Mouse (Mus musculus) midbrain, embryonic 16.5 days (tissue): ENCODE data around the gene Agap2. TPM values are rescaled to one million over a fixed set of nuclear protein-coding genes. Genes with fewer than 3 reads are reported as not detected.

Experiments used
- ATAC-seq: fragments of 200-750 bp; cut with Nextera tagmentation; 2 replicates; pipeline ENCODE4 v1.8.0; 2017; ENCODE audit warnings: moderate TSS enrichment
- H3K27ac ChIP-seq: fragments of 300-500 bp; sonication (generic); 2 replicates; pipeline ENCODE4 v1.5.1; 2014; ENCODE audit warnings: mild to moderate bottlenecking, low read length, mixed read lengths
- H3K27me3 ChIP-seq: fragments of 300-500 bp; sonication (generic); 2 replicates; pipeline ENCODE4 v1.6.1; 2014; ENCODE audit warnings: low read depth, low read length, mixed read lengths; ENCODE audit not compliant: control insufficient read depth, insufficient read depth
- H3K36me3 ChIP-seq: fragments of 300-500 bp; sonication (generic); 2 replicates; pipeline ENCODE4 v1.6.1; 2014; ENCODE audit warnings: mild to moderate bottlenecking, low read length, moderate library complexity, mixed read lengths; ENCODE audit not compliant: control insufficient read depth, insufficient read depth
- H3K4me1 ChIP-seq: fragments of 300-500 bp; sonication (generic); 2 replicates; pipeline ENCODE4 v1.6.1; 2014; ENCODE audit warnings: mild to moderate bottlenecking, low read length, mixed read lengths; ENCODE audit not compliant: control insufficient read depth, insufficient read depth
- H3K4me2 ChIP-seq: fragments of 300-500 bp; sonication (generic); 2 replicates; pipeline ENCODE4 v1.6.1; 2014; ENCODE audit warnings: mild to moderate bottlenecking, low read length, mixed read lengths
- H3K4me3 ChIP-seq: fragments of 300-500 bp; sonication (generic); 2 replicates; pipeline ENCODE4 v1.5.1; 2014; ENCODE audit warnings: low read depth, mild to moderate bottlenecking, low read length, moderate library complexity, mixed read lengths
- H3K9ac ChIP-seq: fragments of 300-500 bp; sonication (generic); 2 replicates; pipeline ENCODE4 v1.6.1; 2014; ENCODE audit warnings: low read depth, low read length, mixed read lengths
- H3K9me3 ChIP-seq: fragments of 300-500 bp; sonication (generic); replicated peaks from 2 replicates; pipeline ENCODE4 v1.6.1; 2014; ENCODE audit warnings: mild to moderate bottlenecking, low read length, mixed read lengths; ENCODE audit not compliant: control insufficient read depth, poor library complexity, severe bottlenecking
- WGBS: fragments of 180-500 bp; shearing (Covaris S2); extraction: QIAGEN DNeasy Blood & Tissue Kit; methylation state at CpG from one replicate; pipeline ENCODE4 v1.1.7; 2014; 5-methylcytosine and 5-hydroxymethylcytosine counted together
- polyA plus RNA-seq: library from polyadenylated mRNA; unstranded; fragments of >200 nt; fragmentation: Nextera tagmentation; extraction: Ambion mirVana; gene quantifications from 2 replicates; pipeline ENCODE4 v1.2.1, GENCODE M21; 2015

The Agap2 gene
- polyA plus RNA-seq, 1 experiment from 2014 or later, result 5.1 TPM

DNA sequence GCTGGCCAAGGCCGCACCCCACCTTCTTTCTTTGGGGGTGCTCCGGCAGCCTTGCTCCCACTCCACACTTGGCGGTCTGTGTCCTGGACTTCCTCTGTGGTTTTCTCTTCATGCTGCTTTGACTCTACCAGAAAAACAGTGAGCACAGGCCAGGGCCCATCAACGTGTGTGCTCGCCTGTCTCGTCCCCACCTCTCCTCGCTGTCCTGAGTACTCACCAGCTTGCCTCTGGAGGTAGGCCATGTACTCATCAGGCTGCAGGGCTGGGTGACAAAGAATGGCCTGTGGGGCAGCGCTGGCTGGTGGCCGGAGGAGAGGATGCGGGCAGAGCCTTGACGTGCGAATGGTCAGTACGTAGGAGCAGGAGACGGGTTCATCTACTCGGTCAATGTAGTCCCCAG lies 24.8 kb downstream of the Agap2 start:
- Histone ChIP-seq H3K4me3 (no peak overlapping the region), H3K27me3 (no peaks in the 10 kb centered on the region), H3K27ac (no peak overlapping the region), H3K4me1 (peaks cover 2% of the 10 kb centered on the region; the same call in 1 of the 2 replicates), H3K36me3 (peaks cover 34% of the 10 kb centered on the region), H3K9ac (no peak overlapping the region), H3K4me2 (no peak overlapping the region), H3K9me3 (no peaks in the 10 kb centered on the region)
- 94% methylated on average over 14 of the region's 15 CpGs for WGBS
- ATAC-seq, result no peak

- H3K36me3 ChIP-seq, result peaks cover 34% of the 10 kb centered on the region
- no peaks in the 10 kb centered on the region for H3K27me3 ChIP-seq
- H3K4me1 ChIP-seq, result no peaks in the 10 kb centered on the region
- no peak overlapping the region for H3K9ac ChIP-seq
- no peak overlapping the region for H3K27ac ChIP-seq
- WGBS, result 93% methylated on average over 8 of the region's 8 CpGs
- no peak overlapping the region for H3K4me2 ChIP-seq
- no peak overlapping the region for H3K4me3 ChIP-seq
- ATAC-seq, result no peak
- H3K9me3 ChIP-seq, result no peaks in the 10 kb centered on the region
Observed at GRCm38 (mm10) chr10:127100414-127100813, 25.3 kb downstream of the Agap2 start.

GRCm38 (mm10) chr10:127101151-127101550 lies 26.1 kb downstream of the Agap2 start:
- Histone ChIP-seq H3K9me3 (no peaks in the 10 kb centered on the region), H3K36me3 (peaks cover 28% of the 10 kb centered on the region), H3K4me1 (no peaks in the 10 kb centered on the region), H3K4me3 (no peak overlapping the region), H3K9ac (no peak overlapping the region), H3K27ac (no peak overlapping the region), H3K27me3 (no peaks in the 10 kb centered on the region), H3K4me2 (no peak overlapping the region)
- WGBS, result 86% methylated on average over 6 of the region's 6 CpGs
- ATAC-seq, result no peak

GRCm38 (mm10) chr10:127103631-127104030 lies 28.5 kb downstream of the Agap2 start:
- Histone ChIP-seq H3K4me3 (no peak overlapping the region), H3K27ac (no peak overlapping the region), H3K4me2 (no peak overlapping the region), H3K9me3 (no peaks in the 10 kb centered on the region), H3K27me3 (no peaks in the 10 kb centered on the region), H3K9ac (no peak overlapping the region), H3K36me3 (peaks cover 19% of the 10 kb centered on the region), H3K4me1 (no peaks in the 10 kb centered on the region)
- 94% methylated on average over 7 of the region's 7 CpGs for WGBS
- no peak for ATAC-seq

DNA sequence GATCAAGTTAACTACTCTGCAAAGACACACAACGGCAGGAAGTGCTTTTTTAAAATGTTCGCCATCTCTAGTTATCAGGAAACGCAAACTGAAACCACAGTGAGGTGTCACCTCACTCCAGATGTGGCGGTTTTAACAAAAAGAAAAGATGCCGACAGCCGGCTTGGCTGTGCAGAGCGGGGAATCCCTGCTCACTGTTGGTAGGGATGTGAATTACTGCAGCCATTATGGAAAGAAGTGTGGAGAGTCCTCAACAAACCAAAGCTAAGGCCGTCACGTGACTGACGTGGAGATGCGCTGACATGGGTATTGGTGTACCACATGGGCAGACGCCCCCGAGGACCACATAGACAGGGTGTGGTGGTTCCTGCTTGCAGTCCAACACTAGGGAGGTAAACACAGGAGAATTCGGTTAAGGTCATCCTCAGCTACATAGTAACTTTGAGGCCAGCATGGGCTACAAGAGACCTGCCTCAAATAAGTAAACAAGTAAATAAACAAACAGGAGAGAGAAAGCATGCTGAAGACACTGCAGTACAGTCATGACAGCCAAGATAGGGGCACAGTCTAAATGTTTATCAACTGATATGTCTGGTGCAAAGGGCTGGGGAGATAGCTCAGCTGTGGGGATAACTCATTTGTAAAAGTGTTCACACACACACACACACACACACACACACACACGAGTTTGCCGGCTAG lies 32.6 kb downstream of the Agap2 start:
- no peaks in the 10 kb centered on the region for H3K9me3 ChIP-seq
- no peak overlapping the region for H3K9ac ChIP-seq
- peaks cover 8% of the 10 kb centered on the region; the same call in 1 of the 2 replicates for H3K36me3 ChIP-seq
- no peaks in the 10 kb centered on the region for H3K4me1 ChIP-seq
- H3K4me2 ChIP-seq, result no peak overlapping the region
- no peak for ATAC-seq
- no peak overlapping the region for H3K27ac ChIP-seq
- 93% methylated on average over 16 of the region's 16 CpGs for WGBS
- H3K4me3 ChIP-seq, result no peak overlapping the region
- no peaks in the 10 kb centered on the region for H3K27me3 ChIP-seq

DNA sequence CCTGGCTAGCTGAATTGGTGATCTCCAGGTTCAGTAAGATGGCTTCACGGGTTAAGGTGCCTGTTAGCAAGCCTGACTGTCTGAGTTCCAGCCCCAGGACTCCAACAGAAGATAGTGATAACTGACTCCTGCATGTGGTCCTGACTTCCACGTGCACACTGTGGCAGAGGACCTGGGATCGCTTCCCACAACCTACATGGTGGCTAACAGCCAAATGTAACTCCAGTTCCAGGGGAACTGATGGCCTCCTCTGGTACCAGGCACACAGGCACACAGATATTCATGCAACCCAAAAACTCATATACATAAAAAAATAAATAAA lies 33.1 kb downstream of the Agap2 start:
- Histone ChIP-seq H3K9me3 (no peaks in the 10 kb centered on the region), H3K27ac (no peak overlapping the region), H3K4me2 (no peak overlapping the region), H3K4me1 (no peaks in the 10 kb centered on the region), H3K27me3 (no peaks in the 10 kb centered on the region), H3K4me3 (no peak overlapping the region), H3K36me3 (peaks cover 11% of the 10 kb centered on the region; the same call in 1 of the 2 replicates), H3K9ac (no peak overlapping the region)
- WGBS, result 71% methylated on average over 3 of the region's 3 CpGs
- no peak for ATAC-seq

DNA sequence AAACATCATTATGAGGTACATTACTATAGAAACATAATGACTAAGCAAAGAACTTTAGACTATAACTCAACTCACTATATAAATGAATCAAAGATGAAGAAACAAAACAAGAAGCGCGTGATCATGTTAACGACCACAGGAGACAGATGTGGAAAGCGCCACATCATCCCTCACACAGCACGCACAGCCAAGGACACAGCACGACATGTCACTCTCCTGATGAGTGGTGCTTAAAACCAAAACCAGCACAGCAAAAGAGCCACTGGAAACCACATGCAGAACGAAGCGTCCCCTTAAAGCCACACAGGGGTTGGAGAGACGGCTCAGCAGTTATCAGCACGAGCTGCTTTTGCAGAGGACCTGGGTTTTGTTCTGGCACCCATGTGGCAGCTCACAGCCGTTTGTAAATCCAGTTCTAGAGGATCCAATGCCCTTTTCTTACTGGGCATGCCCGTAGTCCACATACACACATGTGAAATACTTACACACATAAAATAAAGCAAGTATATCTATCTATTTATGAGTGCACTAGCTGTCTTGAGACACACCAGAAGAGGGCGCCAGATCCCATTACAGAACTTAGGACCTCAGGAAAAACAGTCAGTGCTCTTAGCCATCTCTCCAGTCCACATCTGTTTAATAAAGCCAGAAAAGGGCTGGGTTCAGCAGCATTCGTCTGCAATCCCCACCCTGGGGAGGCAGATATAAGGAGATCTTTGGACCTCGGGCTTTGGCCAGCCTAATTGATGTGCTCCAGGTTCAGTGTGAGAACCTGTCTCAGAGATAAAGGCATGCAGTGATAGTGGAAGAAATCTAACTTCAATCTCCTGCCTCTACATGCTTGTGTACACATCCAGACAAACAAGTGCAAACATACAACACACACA lies 36.2 kb downstream of the Agap2 start:
- ATAC-seq, result no peak
- H3K36me3 ChIP-seq, result peaks cover 18% of the 10 kb centered on the region

DNA sequence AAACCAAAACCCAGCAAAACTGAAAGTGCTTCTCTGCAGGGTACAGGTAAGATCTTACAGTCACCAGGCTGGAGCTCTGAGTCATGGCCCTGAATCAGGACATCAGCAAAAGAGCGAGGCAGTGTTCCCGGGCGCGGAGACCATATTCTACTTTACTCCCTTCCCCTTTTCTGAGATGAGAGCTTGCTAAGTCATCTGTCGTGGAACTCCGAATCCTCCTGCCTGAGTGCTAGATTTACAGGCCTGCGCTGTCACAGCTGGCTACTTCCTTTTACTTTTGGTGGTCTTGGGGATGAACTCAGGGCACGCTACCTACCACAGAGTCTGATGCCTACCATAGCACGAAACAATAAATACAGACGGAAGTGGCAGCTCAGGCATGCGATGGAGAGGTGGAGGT lies 39.3 kb downstream of the Agap2 start:
- Histone ChIP-seq H3K4me2 (no peak overlapping the region), H3K4me1 (no peaks in the 10 kb centered on the region), H3K9ac (no peak overlapping the region), H3K36me3 (peaks cover 28% of the 10 kb centered on the region), H3K9me3 (no peaks in the 10 kb centered on the region), H3K4me3 (no peak overlapping the region), H3K27ac (no peak overlapping the region), H3K27me3 (no peaks in the 10 kb centered on the region)
- no peak for ATAC-seq
- WGBS, result 95% methylated on average over 11 of the region's 11 CpGs

More for the DNA sequence above, 36.2 kb downstream of the Agap2 start:
- H3K27ac ChIP-seq, result no peak overlapping the region
- no peaks in the 10 kb centered on the region for H3K4me1 ChIP-seq
- no peak overlapping the region for H3K9ac ChIP-seq
- 90% methylated on average over 15 of the region's 15 CpGs for WGBS
- no peak overlapping the region for H3K4me3 ChIP-seq
- H3K4me2 ChIP-seq, result no peak overlapping the region
- no peaks in the 10 kb centered on the region for H3K9me3 ChIP-seq
- H3K27me3 ChIP-seq, result no peaks in the 10 kb centered on the region

- H3K9me3 ChIP-seq, result no peaks in the 10 kb centered on the region
- H3K4me3 ChIP-seq, result no peak overlapping the region
- H3K4me2 ChIP-seq, result no peak overlapping the region
- no peak overlapping the region for H3K9ac ChIP-seq
- no peaks in the 10 kb centered on the region for H3K27me3 ChIP-seq
- peaks cover 28% of the 10 kb centered on the region for H3K36me3 ChIP-seq
- ATAC-seq, result no peak
- H3K27ac ChIP-seq, result no peak overlapping the region
- 85% methylated on average over 2 of the region's 2 CpGs for WGBS
- peaks cover 5% of the 10 kb centered on the region for H3K4me1 ChIP-seq
Observed at GRCm38 (mm10) chr10:127115068-127115467, 40.0 kb downstream of the Agap2 start.
